Mouse (Mus musculus) heart, embryonic 11.5 days (tissue): ENCODE results near the gene Ptprn2. TPM values are rescaled to one million over a fixed set of nuclear protein-coding genes. Genes with fewer than 3 reads are reported as not detected.

Experiments used
- ATAC-seq: fragments of 200-750 bp; cut with Nextera tagmentation; replicated peaks from 2 replicates; pipeline ENCODE4 v1.8.0; 2017; ENCODE audit warnings: moderate library complexity; ENCODE audit not compliant: insufficient number of reproducible peaks, low FRiP score, low TSS enrichment
- H3K27ac ChIP-seq: fragments of 300-500 bp; sonication (generic); 2 replicates; pipeline ENCODE4 v1.5.1; 2014; ENCODE audit warnings: mild to moderate bottlenecking, low read depth, low read length
- H3K27me3 ChIP-seq: fragments of 300-500 bp; sonication (generic); 2 replicates; pipeline ENCODE4 v1.6.1; 2014; ENCODE audit warnings: mild to moderate bottlenecking, low read length, mixed read lengths; ENCODE audit not compliant: control insufficient read depth, insufficient read depth
- H3K36me3 ChIP-seq: fragments of 300-500 bp; sonication (generic); 2 replicates; pipeline ENCODE4 v1.6.1; 2014; ENCODE audit warnings: mild to moderate bottlenecking, low read length, moderate library complexity, mixed read lengths; ENCODE audit not compliant: control insufficient read depth, insufficient read depth
- H3K4me1 ChIP-seq: fragments of 300-500 bp; sonication (generic); 2 replicates; pipeline ENCODE4 v1.6.1; 2014; ENCODE audit warnings: low read length; ENCODE audit not compliant: control insufficient read depth, insufficient read depth
- H3K4me2 ChIP-seq: fragments of 300-500 bp; sonication (generic); 2 replicates; pipeline ENCODE4 v1.6.1; 2014; ENCODE audit warnings: mild to moderate bottlenecking, moderate library complexity
- H3K4me3 ChIP-seq: fragments of 300-500 bp; sonication (generic); 2 replicates; pipeline ENCODE4 v1.5.1; 2014; ENCODE audit warnings: low read depth, low read length
- H3K9ac ChIP-seq: fragments of 300-500 bp; sonication (generic); 2 replicates; pipeline ENCODE4 v1.6.1; 2014; ENCODE audit warnings: mild to moderate bottlenecking, low read depth, low read length, moderate library complexity
- H3K9me3 ChIP-seq: fragments of 300-500 bp; sonication (generic); replicated peaks from 2 replicates; pipeline ENCODE4 v1.6.1; 2016; ENCODE audit warnings: low read length; ENCODE audit not compliant: control insufficient read depth
- WGBS: fragments of 180-500 bp; shearing (Covaris S2); extraction: QIAGEN DNeasy Blood & Tissue Kit; methylation state at CpG from one replicate; pipeline ENCODE4 v1.1.7; 2014; ENCODE audit not compliant: insufficient replicate concordance; 5-methylcytosine and 5-hydroxymethylcytosine counted together
- polyA plus RNA-seq: library from polyadenylated mRNA; unstranded; fragments of >200 nt; fragmentation: Nextera tagmentation; extraction: Ambion mirVana; gene quantifications from 2 replicates; pipeline ENCODE4 v1.2.1, GENCODE M21; 2014

Gene Ptprn2
- 0.07 TPM in 1 of 2 replicates, not detected in the other for polyA plus RNA-seq

DNA sequence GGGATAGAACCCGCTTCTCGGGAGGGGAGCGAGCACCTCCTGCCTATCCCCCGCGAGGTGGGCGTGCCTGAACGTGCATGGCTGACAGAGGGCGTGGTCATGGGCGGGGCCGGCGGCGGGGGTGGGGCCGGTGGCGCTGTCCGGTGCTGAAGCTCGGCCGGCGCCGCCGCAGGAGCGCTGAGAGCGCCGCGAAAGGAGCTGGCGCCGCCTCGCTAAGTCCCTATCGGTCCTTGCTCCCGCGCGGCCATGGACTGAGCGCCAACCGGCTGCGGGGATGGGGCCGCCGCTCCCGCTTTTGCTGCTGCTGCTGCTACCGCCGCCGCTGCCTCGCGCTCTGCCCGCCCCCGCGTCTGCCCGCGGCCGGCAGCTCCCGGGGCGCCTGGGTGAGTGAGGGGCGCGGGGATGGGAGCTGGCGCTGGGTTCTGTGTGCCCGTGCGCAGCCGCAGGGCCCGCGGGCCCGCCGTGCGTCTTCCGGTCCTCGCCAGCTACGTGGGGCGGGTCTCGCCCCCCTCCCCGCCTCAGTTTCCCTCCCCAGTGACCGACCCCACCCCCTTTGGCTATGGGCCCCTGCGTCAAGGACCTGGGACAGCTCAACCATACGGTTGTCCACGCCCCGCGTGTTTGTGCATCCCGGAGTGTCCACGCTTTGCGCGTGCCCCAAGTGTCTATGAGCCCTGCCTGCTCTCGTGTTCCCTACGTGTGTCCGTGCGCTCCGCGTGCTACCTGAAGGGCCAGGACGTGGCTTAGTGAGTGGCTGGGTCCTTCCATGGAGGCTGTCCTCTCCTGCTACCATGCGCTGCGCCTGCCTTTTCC, at the start of gene Ptprn2:
TSS of gene Ptprn2 (plus strand) at position 130 of the 813 bp plus-strand sequence.
- no peaks in the 10 kb centered on the region for H3K36me3 ChIP-seq
- H3K9ac ChIP-seq, result no peak within 1 kb of the TSS
- H3K27me3 ChIP-seq, result peaks cover 12% of the 10 kb centered on the region
- no peak within 1 kb of the TSS for H3K27ac ChIP-seq
- no peaks in the 10 kb centered on the region for H3K9me3 ChIP-seq
- peak; percentile 88 for ATAC-seq
- peak within 1 kb of the TSS; percentile 98 for H3K4me2 ChIP-seq
- under 1% methylated on average over 68 of the region's 86 CpGs for whole genome bisulfite sequencing
- H3K4me1 ChIP-seq, result peaks cover 3% of the 10 kb centered on the region; the same call in 1 of the 2 replicates
- peak within 1 kb of the TSS; percentile 56 for H3K4me3 ChIP-seq

DNA sequence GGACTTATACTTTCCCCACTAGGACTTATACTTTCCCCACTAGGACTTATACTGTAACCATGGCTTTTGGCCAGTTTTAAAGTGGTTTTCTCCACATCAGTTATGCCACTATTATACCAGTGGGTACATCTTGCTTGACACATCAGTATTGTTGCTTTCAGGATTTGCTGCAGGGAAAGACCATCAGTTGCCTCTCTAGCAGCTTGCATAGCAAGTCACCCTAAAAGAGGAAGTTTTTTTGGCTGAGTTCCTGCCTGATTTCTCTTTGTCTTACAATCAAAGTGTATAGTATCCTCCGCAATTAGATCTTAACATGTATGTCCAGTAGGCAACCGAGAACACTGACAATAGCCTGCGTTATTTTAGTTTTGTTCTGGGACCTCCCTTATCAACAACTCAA, 49.4 kb upstream of the Ptprn2 start:
- Histone ChIP-seq H3K4me1 (peaks cover 2% of the 10 kb centered on the region; the same call in 1 of the 2 replicates), H3K36me3 (peaks cover 14% of the 10 kb centered on the region), H3K4me3 (no peak overlapping the region), H3K9ac (no peak overlapping the region), H3K4me2 (no peak overlapping the region), H3K9me3 (no peaks in the 10 kb centered on the region), H3K27me3 (no peaks in the 10 kb centered on the region), H3K27ac (no peak overlapping the region)
- ATAC-seq, result no peak
- WGBS, result 88% methylated on average over 3 of the region's 3 CpGs

DNA sequence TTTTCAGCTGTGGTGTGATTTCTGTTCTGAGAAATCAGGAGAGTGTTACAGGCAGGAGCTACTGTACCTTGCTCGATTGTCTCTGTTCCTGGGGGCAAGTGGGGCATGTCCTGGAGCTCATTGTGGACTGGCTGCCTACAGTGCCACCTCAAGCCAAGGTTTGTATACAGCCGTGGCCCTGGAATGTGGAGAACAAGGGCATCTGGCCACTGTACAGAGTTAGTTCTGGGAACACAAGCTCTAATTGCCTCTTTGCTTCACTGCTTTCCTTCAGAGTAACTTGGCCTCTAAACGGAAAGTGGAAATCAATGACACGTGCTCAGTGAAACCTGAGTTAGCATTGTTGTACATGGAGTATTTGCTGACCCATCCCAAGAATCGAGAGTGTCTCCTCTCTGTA, 46.9 kb upstream of the Ptprn2 start:
- Histone ChIP-seq H3K4me3 (no peak overlapping the region), H3K4me2 (no peak overlapping the region), H3K9ac (no peak overlapping the region), H3K4me1 (peaks cover 2% of the 10 kb centered on the region; the same call in 1 of the 2 replicates), H3K27ac (no peak overlapping the region), H3K36me3 (peaks cover 14% of the 10 kb centered on the region), H3K27me3 (no peaks in the 10 kb centered on the region), H3K9me3 (no peaks in the 10 kb centered on the region)
- ATAC-seq, result no peak
- WGBS, result 90% methylated on average over 5 of the region's 5 CpGs

DNA sequence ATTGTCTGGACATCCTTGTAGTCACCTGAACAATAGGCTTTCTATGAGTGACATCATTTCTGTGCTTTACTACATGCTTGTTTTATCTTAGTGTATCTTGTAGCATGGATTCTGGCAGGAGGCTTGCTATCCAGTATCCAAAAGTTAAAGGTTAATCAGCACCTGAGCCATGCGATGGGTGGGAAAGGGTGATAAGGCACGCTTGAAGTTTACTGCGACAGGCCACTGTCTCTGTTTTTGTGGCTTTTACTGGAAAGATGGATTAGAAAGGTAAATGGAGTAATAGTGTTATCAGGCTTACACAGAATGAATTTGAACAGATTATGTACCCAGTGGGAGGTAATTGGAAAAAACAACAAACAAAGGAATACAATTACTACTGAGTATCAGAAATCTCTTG, 43.3 kb upstream of the Ptprn2 start:
- H3K9ac ChIP-seq, result no peak overlapping the region
- H3K27ac ChIP-seq, result no peak overlapping the region
- peaks cover 2% of the 10 kb centered on the region; the same call in 1 of the 2 replicates for H3K4me1 ChIP-seq
- peaks cover 22% of the 10 kb centered on the region for H3K36me3 ChIP-seq
- H3K27me3 ChIP-seq, result no peaks in the 10 kb centered on the region
- H3K4me3 ChIP-seq, result no peak overlapping the region
- no peaks in the 10 kb centered on the region for H3K9me3 ChIP-seq
- no peak overlapping the region for H3K4me2 ChIP-seq
- ATAC-seq, result no peak
- 77% methylated on average over 3 of the region's 3 CpGs for WGBS

DNA sequence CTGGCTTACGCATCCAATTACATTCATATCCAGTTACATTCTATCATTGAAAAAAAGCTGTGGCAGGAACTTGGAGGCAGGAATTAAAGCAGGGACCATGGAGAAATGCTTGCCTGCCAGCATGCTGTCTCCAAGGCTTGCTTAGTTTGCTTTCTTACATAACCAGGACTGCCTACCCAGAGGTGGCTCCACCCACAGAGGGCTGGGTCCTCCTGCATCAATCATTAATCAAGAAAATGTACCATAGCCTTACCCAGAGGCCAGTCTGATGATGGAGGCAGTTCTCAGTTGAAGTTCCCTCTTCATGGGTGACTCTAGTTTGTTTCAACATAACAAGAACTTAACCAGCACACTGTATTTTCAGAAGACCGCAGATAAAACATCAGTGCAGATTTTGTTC, 36.0 kb upstream of the Ptprn2 start:
- H3K27me3 ChIP-seq, result no peaks in the 10 kb centered on the region
- no peak overlapping the region for H3K4me3 ChIP-seq
- no peak overlapping the region for H3K4me2 ChIP-seq
- H3K27ac ChIP-seq, result no peak overlapping the region
- ATAC-seq, result no peak
- no peak overlapping the region for H3K9ac ChIP-seq
- H3K36me3 ChIP-seq, result peaks cover 2% of the 10 kb centered on the region; the same call in 1 of the 2 replicates
- no peaks in the 10 kb centered on the region for H3K9me3 ChIP-seq
- no peaks in the 10 kb centered on the region for H3K4me1 ChIP-seq
- WGBS, result 96% methylated on average over 2 of the region's 2 CpGs

DNA sequence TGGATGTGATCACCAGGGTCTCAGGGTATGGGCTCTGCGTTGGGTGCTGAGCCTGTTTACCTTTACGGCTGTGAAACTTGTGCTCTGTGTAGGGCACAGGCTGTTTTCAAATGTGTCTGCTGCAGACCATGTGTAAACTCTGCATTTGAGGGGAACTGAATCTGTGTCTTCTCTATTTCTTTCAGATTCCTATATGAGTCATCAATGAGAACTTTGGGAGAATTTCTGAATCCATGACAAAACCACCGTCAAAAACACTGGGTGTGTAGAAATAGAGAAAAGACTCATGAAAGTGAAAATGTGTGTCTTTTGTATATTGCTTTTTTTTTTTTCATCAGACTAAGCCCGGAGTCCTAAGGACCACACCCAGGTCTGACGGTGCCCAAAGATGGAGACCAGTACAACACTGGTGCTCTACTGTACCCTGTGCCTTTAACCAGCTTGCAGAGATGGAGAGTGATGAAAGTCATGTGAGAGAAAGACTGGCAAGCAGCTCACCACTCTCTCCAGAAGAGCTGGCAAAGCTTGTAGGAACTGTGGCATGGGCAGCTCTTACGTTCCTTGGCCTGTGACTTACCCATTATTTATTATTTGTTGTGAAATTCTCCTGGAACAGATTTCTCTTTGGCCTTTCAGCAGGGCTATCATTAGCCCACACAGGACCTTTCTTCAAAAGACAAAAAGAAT, 25.0 kb upstream of the Ptprn2 start:
- no peak for ATAC-seq
- Histone ChIP-seq H3K4me1 (no peaks in the 10 kb centered on the region), H3K36me3 (peaks cover 10% of the 10 kb centered on the region)

DNA sequence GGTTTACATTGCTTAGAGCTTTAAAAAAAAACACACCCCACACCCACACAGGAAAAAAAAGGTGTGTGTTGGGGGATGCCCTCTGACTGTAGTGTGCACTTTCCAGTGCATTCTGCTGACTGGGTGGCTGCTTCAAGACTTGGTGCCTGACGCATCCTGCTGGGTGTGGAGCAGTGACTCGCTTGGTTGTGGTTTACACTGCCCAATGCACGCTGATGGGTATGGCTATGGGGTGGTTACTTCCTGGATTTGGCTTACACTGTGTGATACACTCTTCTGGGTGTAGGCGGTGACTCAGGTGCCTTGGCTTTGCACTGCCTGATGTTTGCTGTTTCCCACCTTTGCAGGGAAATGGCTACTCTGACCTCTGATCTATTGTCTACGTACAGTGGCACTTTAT, 18.5 kb upstream of the Ptprn2 start:
- 82% methylated on average over 5 of the region's 5 CpGs for WGBS
- Histone ChIP-seq H3K4me3 (no peak overlapping the region), H3K36me3 (no peaks in the 10 kb centered on the region)

More for the DNA sequence above, 25.0 kb upstream of the Ptprn2 start:
- Histone ChIP-seq H3K9ac (no peak overlapping the region), H3K4me3 (no peak overlapping the region), H3K27ac (no peak overlapping the region), H3K27me3 (no peaks in the 10 kb centered on the region), H3K4me2 (no peak overlapping the region), H3K9me3 (no peaks in the 10 kb centered on the region)
- 93% methylated on average over 6 of the region's 6 CpGs for WGBS

DNA sequence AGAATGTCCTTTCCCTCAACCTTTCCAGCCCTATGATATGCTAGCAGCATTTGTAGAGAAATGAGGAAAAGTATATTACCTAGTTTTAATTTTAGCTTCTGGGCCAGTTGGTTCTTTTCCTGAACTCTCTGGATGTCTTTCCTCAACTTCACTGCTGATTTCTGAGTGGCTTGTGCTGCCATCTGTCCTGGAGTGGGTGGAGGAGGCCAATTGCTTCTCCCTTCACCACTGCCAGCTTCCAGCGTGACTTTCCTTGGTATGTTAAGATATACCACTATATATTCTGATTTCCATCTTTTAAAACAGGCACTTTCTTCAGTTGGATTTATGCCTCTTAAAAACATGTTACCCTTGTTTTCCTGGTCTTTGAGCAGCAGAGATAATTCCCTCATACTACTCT, 17.2 kb upstream of the Ptprn2 start:
- WGBS, result 75% methylated on average over 1 of the region's 1 CpGs

More for the DNA sequence above, 18.5 kb upstream of the Ptprn2 start:
- Histone ChIP-seq H3K9me3 (no peaks in the 10 kb centered on the region), H3K9ac (no peak overlapping the region), H3K4me1 (no peaks in the 10 kb centered on the region), H3K27me3 (no peaks in the 10 kb centered on the region), H3K4me2 (no peak overlapping the region), H3K27ac (no peak overlapping the region)
- no peak for ATAC-seq

More for the DNA sequence above, 17.2 kb upstream of the Ptprn2 start:
- H3K4me3 ChIP-seq, result no peak overlapping the region
- H3K27me3 ChIP-seq, result no peaks in the 10 kb centered on the region
- no peaks in the 10 kb centered on the region for H3K9me3 ChIP-seq
- no peak overlapping the region for H3K9ac ChIP-seq
- H3K4me2 ChIP-seq, result no peak overlapping the region
- H3K4me1 ChIP-seq, result no peaks in the 10 kb centered on the region
- no peaks in the 10 kb centered on the region for H3K36me3 ChIP-seq
- ATAC-seq, result no peak
- no peak overlapping the region for H3K27ac ChIP-seq
